8 mouse cellular contexts compared by ENCODE assay signal in genomic region chr6:54818389-54818788, GRCm38 (mm10). TPM values are rescaled to one million over a fixed set of nuclear protein-coding genes. Genes with fewer than 3 reads are reported as not detected.
A peak's percentile ranks its signal among the peaks of the same experiment; 100 is the strongest.
DNase-seq lines count a peak whose midpoint lies in the region; ATAC-seq and TF ChIP-seq lines count a peak whose summit lies in the region.

No protein-coding gene starts in this region.

- H3K27me3 ChIP-seq in heart, embryonic 15.5 days = no peaks in the 10 kb centered on the region
- H3K27me3 ChIP-seq in ES-Bruce4 (ENCODE audit: control insufficient read depth, insufficient read depth, low read length, poor library complexity, severe bottlenecking) = no peaks in the 10 kb centered on the region
- no peaks in the 10 kb centered on the region for H3K27me3 ChIP-seq in forebrain, postnatal 0 days (ENCODE audit: insufficient read depth, low read length)

- peak overlapping the region; percentile 55 for H3K4me2 ChIP-seq in heart, embryonic 15.5 days
- H3K4me2 ChIP-seq in forebrain, postnatal 0 days (ENCODE audit: low read depth) = peak overlapping the region; percentile 56

- intact Hi-C loops in heart, postnatal 14 days (cut with DNase I) = loop anchor here (5.0 kb wide), 6 partner anchors 34 to 221 kb away; partner anchors contain the start of genes Fkbp14, Ggct, Nod1 and Plekha8

- H3K9ac ChIP-seq in heart, embryonic 15.5 days = peak overlapping the region; percentile 96; the same call in 1 of the 2 replicates
- H3K9ac ChIP-seq in ES-Bruce4 (ENCODE audit: low read depth, poor library complexity, severe bottlenecking) = peak overlapping the region; percentile 99
- H3K9ac ChIP-seq in forebrain, postnatal 0 days = peak overlapping the region; percentile 15; the same call in 1 of the 2 replicates

- peak overlapping the region; percentile 98; the same call in 1 of the 2 replicates for H3K27ac ChIP-seq in heart, embryonic 15.5 days
- H3K27ac ChIP-seq in ES-Bruce4 (ENCODE audit: insufficient read depth, low read length) = no peak overlapping the region; the same call in 1 of the 2 replicates
- no peak overlapping the region for H3K27ac ChIP-seq in forebrain, postnatal 0 days (ENCODE audit: low read depth, low read length)
- peak overlapping the region; percentile 61 for H3K27ac ChIP-seq in macrophage

- no peaks in the 10 kb centered on the region for H3K9me3 ChIP-seq in heart, embryonic 15.5 days (replicated peaks)
- peaks cover 13% of the 10 kb centered on the region for H3K9me3 ChIP-seq in ES-Bruce4 (replicated peaks; ENCODE audit: control insufficient read depth, insufficient read depth, low read length, poor library complexity, severe bottlenecking)
- no peaks in the 10 kb centered on the region for H3K9me3 ChIP-seq in forebrain, postnatal 0 days (ENCODE audit: low read length)

- DNase-seq in heart, postnatal 14 days = no peak
- no peak for DNase-seq in forebrain, postnatal 0 days
- DNase-seq in layer of hippocampus, adult 9-11 months = no peak
- no peak for DNase-seq in layer of hippocampus, adult 9-10 months (ENCODE audit: low spot score)
- no peak for DNase-seq in c-Kit-positive CD71-positive TER-119-positive erythroid progenitor cells, embryonic 14.5 days (ENCODE audit: low spot score)

- TF ChIP-seq CTCF in ES-Bruce4 (IDR thresholded peaks at IDR 0.05; ENCODE audit: low read depth, low read length) = no peak
- TF ChIP-seq CTCF in forebrain, postnatal 0 days (IDR thresholded peaks at IDR 0.05; ENCODE audit: low read depth) = no peak

- peaks cover 58% of the 10 kb centered on the region for H3K79me2 ChIP-seq in macrophage (ENCODE audit: inconsistent target)

- no peaks in the 10 kb centered on the region for H3K36me3 ChIP-seq in heart, embryonic 15.5 days
- H3K36me3 ChIP-seq in ES-Bruce4 (ENCODE audit: control insufficient read depth, insufficient read depth, low read length, poor library complexity, severe bottlenecking) (peaks cover 13% of the 10 kb centered on the region), macrophage (ENCODE audit: inconsistent target) (no peaks in the 10 kb centered on the region)
- H3K36me3 ChIP-seq in forebrain, postnatal 0 days (ENCODE audit: insufficient read depth) = no peaks in the 10 kb centered on the region; the same call in 1 of the 2 replicates

- peak overlapping the region; percentile 74 for H3K4me3 ChIP-seq in heart, embryonic 15.5 days
- H3K4me3 ChIP-seq in ES-Bruce4 (ENCODE audit: low read depth, low read length) (peak overlapping the region; percentile 97), macrophage (ENCODE audit: inconsistent target) (peak overlapping the region; percentile 46)
- peak overlapping the region; percentile 85 for H3K4me3 ChIP-seq in forebrain, postnatal 0 days (ENCODE audit: low read depth, low read length)

- 58% methylated on average over 2 of the region's 2 CpGs for WGBS in heart, embryonic 15.5 days
- 44% methylated on average over 2 of the region's 2 CpGs for WGBS in forebrain, postnatal 0 days
- 42% methylated on average over 2 of the region's 2 CpGs for WGBS in macrophage (ENCODE audit: missing documents)

- H3K4me1 ChIP-seq in heart, embryonic 15.5 days (replicated peaks) = peaks cover 26% of the 10 kb centered on the region
- peaks cover 5% of the 10 kb centered on the region for H3K4me1 ChIP-seq in ES-Bruce4 (ENCODE audit: control insufficient read depth, insufficient read depth, low read length)
- H3K4me1 ChIP-seq in forebrain, postnatal 0 days (ENCODE audit: insufficient read depth) = peaks cover 9% of the 10 kb centered on the region; the same call in 1 of the 2 replicates

- TF ChIP-seq EP300 in ES-Bruce4 (IDR thresholded peaks at IDR 0.05; ENCODE audit: insufficient read depth, low read depth, low read length) = no peak

- TF ChIP-seq POLR2A in ES-Bruce4 (IDR thresholded peaks at IDR 0.05; ENCODE audit: insufficient read depth, low read length) = no peak

- no peak for ATAC-seq in heart, embryonic 15.5 days (replicated peaks; ENCODE audit: insufficient number of reproducible peaks, insufficient read depth, low FRiP score, low read depth)
- ATAC-seq in forebrain, postnatal 0 days = no peak

RNA-seq across cellular contexts. Expression of gene Znrf2, which starts 1.7 kb away (rescaled TPM):
- polyA plus RNA-seq in heart, embryonic 15.5 days (2015; fragmentation: Nextera tagmentation; extraction: Ambion mirVana) = 2.7 and 2.8 TPM in 2 replicates
- total RNA-seq in heart, postnatal 14 days (2021) = 10 to 100 TPM; 17.3 to 18.4 TPM
- 34.5 and 37.0 TPM in 2 replicates for polyA plus RNA-seq in ES-Bruce4 (2011; ENCODE audit: insufficient read depth, insufficient read length, low read depth, missing spikeins)
- total RNA-seq in forebrain, postnatal 0 days (2014; rRNA removed) = 74.2 and 83.8 TPM in 2 replicates
- polyA plus RNA-seq in forebrain, postnatal 0 days (2015; fragmentation: Nextera tagmentation; extraction: Ambion mirVana) = 11.2 and 13.1 TPM in 2 replicates
- 10 to 100 TPM; 23.1 to 75.5 (median 49.6) TPM for total RNA-seq in macrophage (2018; cell fraction: chromatin; rRNA removed)
- 10 to 100 TPM; 34.2 to 77.1 (median 53.5) TPM for total RNA-seq in macrophage (2018; cell fraction: cytosol; rRNA removed)
- 100 to 1,000 TPM in 1 of 26 experiments, 10 to 100 TPM in 25; 37.5 to 103 (median 51.2) TPM for total RNA-seq in macrophage (2018; cell fraction: nucleus; rRNA removed)
- 22.2 to 54.9 TPM (median 37.6 TPM) in 3 replicates for polyA plus RNA-seq in macrophage (2018)

Comparison
In these comparisons a context has a peak if more than half of its experiments do, and no peak if none do; other contexts are left out.
1. H3K27ac ChIP-seq: peak in heart, embryonic 15.5 days (single experiment) and macrophage (single experiment); none in ES-Bruce4 (single experiment) and forebrain, postnatal 0 days (single experiment).
2. H3K4me3 ChIP-seq: peak in every context shown above with its lines; median percentile 97 in ES-Bruce4; 85 in forebrain, postnatal 0 days; 74 in heart, embryonic 15.5 days; 46 in macrophage.
3. H3K9ac ChIP-seq: peak in every context shown above with its lines; median percentile 99 in ES-Bruce4; 96 in heart, embryonic 15.5 days; 15 in forebrain, postnatal 0 days.